Mouse (Mus musculus) limb, embryonic 11.5 days (tissue): ENCODE results near the gene 4930402F06Rik. TPM values are rescaled to one million over a fixed set of nuclear protein-coding genes. Genes with fewer than 3 reads are reported as not detected.

Source experiments
- ATAC-seq: fragments of 200-750 bp; cut with Nextera tagmentation; 2 replicates; pipeline ENCODE4 v1.8.0; 2017; ENCODE audit warnings: low read depth; ENCODE audit not compliant: insufficient number of reproducible peaks, low FRiP score, low TSS enrichment
- DNase-seq: peaks from one replicate; pipeline ENCODE4 v3.0.0-alpha.2; 2015; ENCODE audit warnings: low spot score
- H3K27ac ChIP-seq: fragments of 300-500 bp; sonication (generic); replicated peaks from 2 replicates; pipeline ENCODE4 v1.5.1; 2014; ENCODE audit warnings: low read depth, mild to moderate bottlenecking, low read length
- H3K27me3 ChIP-seq: fragments of 300-500 bp; sonication (generic); 2 replicates; pipeline ENCODE4 v1.6.1; 2014; ENCODE audit warnings: mild to moderate bottlenecking, low read length, mixed read lengths; ENCODE audit not compliant: control insufficient read depth, insufficient read depth
- H3K36me3 ChIP-seq: fragments of 300-500 bp; sonication (generic); 2 replicates; pipeline ENCODE4 v1.6.1; 2014; ENCODE audit warnings: mild to moderate bottlenecking, low read length, moderate library complexity, mixed read lengths; ENCODE audit not compliant: control insufficient read depth, insufficient read depth
- H3K4me1 ChIP-seq: fragments of 300-500 bp; sonication (generic); 2 replicates; pipeline ENCODE4 v1.6.1; 2014; ENCODE audit warnings: low read length, mixed read lengths; ENCODE audit not compliant: control insufficient read depth, insufficient read depth
- H3K4me2 ChIP-seq: fragments of 300-500 bp; sonication (generic); 2 replicates; pipeline ENCODE4 v1.6.1; 2014; ENCODE audit warnings: low read depth, mild to moderate bottlenecking, moderate library complexity; ENCODE audit not compliant: severe bottlenecking
- H3K4me3 ChIP-seq: fragments of 300-500 bp; sonication (generic); 2 replicates; pipeline ENCODE4 v1.5.1; 2014; ENCODE audit warnings: low read depth, low read length
- H3K9ac ChIP-seq: fragments of 300-500 bp; sonication (generic); 2 replicates; pipeline ENCODE4 v1.6.1; 2014; ENCODE audit warnings: mild to moderate bottlenecking, low read length
- H3K9me3 ChIP-seq: fragments of 300-500 bp; sonication (generic); 2 replicates; pipeline ENCODE4 v1.6.1; 2016; ENCODE audit warnings: low read length; ENCODE audit not compliant: control insufficient read depth
- WGBS: fragments of 180-500 bp; shearing (Covaris S2); extraction: QIAGEN DNeasy Blood & Tissue Kit; methylation state at CpG from one replicate; pipeline ENCODE4 v1.1.7; 2014; 5-methylcytosine and 5-hydroxymethylcytosine counted together
- polyA plus RNA-seq: library from polyadenylated mRNA; unstranded; fragments of >200 nt; fragmentation: Nextera tagmentation; extraction: Ambion mirVana; gene quantifications from 2 replicates; pipeline ENCODE4 v1.2.1, GENCODE M21; 2014

4930402F06Rik gene
- polyA plus RNA-seq, 1 experiment from 2014 or later: not detected

DNA sequence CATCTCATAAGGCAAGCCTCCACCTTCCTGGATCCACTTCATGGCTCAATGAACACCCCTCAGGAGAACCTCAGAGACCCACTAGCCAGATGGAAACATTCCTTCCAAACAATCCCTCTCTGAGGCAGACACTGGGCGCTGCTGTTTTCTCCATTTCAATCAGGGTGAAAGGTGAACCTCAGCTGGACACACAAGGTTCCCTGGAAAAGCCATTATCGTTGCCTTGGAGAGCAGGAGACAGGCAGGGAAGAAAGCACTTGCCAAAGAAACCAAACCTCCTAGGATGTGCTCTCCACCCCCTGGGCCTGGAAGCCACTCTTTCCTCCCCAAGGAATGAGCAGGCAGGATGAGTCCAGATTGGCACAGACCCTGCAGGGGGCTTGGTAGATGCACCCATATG is 30.6 kb upstream of the 4930402F06Rik start:
- H3K9me3 ChIP-seq: no peaks in the 10 kb centered on the region
- no peaks in the 10 kb centered on the region for H3K4me1 ChIP-seq
- H3K4me3 ChIP-seq: no peak overlapping the region
- WGBS: 50% methylated on average over 2 of the region's 2 CpGs
- no peaks in the 10 kb centered on the region for H3K36me3 ChIP-seq
- H3K27me3 ChIP-seq: no peaks in the 10 kb centered on the region
- ATAC-seq: no peak
- H3K27ac ChIP-seq: no peak overlapping the region
- DNase-seq: no peak
- no peak overlapping the region for H3K9ac ChIP-seq
- H3K4me2 ChIP-seq: no peak overlapping the region

DNA sequence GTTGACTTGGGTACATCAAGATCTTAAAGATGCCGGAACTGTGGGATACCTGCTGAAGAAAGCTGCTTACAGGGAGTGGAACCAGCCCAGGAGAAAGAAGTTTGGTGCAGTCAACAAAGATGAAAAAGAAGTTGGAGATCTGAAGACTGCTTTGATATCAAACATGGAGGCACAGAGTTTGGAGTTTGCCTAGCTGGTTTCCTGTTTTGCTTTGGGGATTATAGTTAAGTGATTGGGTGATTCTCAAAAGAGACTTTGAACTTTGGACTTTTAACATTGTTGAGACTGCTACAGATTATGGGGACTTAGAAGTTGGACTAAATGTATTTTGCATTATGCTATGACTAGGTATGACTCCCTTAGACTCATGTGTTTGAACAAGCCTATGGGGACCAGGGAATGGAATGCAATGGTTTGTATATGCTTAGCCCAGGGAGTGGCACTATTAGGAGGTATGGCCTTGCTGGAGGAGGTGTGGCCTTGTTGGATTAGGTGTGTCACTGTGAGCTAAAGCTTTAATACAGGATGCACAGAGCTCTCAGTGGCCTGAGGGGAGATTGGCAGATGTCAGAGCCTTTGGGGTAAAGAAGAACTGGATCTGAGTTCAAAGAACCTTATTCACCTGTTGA is 26.9 kb upstream of the 4930402F06Rik start:
- H3K4me3 ChIP-seq: no peak overlapping the region
- no peak overlapping the region for H3K9ac ChIP-seq
- no peaks in the 10 kb centered on the region for H3K9me3 ChIP-seq
- ATAC-seq (no peak), DNase-seq (no peak)
- no peak overlapping the region for H3K4me2 ChIP-seq
- WGBS: 92% methylated on average over 1 of the region's 1 CpGs
- no peaks in the 10 kb centered on the region for H3K36me3 ChIP-seq
- H3K27me3 ChIP-seq: no peaks in the 10 kb centered on the region
- no peaks in the 10 kb centered on the region for H3K4me1 ChIP-seq
- H3K27ac ChIP-seq: no peak overlapping the region

DNA sequence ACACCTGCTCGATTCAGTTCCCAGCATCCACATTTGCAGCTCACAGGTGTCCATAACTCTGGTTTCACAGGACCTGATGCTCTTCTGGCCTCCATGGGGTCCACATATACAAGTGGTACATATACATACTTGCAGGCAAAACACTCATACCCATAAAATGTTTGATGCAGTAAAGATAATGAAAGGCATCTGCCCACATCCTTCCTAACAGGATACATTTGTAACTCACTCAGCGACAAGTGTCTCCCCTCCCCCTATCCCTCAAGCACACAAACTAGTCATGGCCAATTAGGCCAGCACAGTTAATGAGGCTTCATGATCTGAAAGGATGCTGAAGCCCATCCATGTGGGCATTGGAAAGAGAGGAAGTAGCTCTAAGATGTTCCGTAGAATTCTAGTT is 25.4 kb upstream of the 4930402F06Rik start:
- no peaks in the 10 kb centered on the region for H3K4me1 ChIP-seq
- DNase-seq: no peak
- no peak overlapping the region for H3K4me3 ChIP-seq
- H3K4me2 ChIP-seq: no peak overlapping the region
- H3K36me3 ChIP-seq: no peaks in the 10 kb centered on the region
- no peaks in the 10 kb centered on the region for H3K9me3 ChIP-seq
- H3K27ac ChIP-seq: no peak overlapping the region
- no peaks in the 10 kb centered on the region for H3K27me3 ChIP-seq
- no peak overlapping the region for H3K9ac ChIP-seq
- ATAC-seq: no peak
- WGBS: 82% methylated on average over 3 of the region's 3 CpGs

DNA sequence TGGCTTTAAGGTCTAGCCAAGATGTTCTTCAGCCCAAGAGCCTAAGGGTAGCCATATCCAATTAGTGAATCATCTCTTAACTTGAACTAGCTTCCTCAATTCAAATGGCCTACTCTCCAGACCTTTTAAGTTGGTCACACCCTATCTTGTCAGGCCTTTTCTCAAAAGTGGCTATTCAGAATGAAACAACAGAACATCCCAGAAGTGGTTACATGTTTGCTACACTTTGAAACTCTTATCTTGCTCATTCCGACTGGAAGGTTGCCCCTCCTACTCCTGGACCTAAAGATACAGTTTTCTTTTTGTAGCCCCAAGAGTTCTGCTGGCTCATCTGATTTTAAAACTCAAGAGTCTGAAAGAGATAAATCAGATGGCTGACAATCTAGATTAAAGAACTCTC is 23.7 kb upstream of the 4930402F06Rik start:
- Histone ChIP-seq H3K27ac (no peak overlapping the region), H3K9ac (no peak overlapping the region), H3K27me3 (no peaks in the 10 kb centered on the region), H3K36me3 (no peaks in the 10 kb centered on the region), H3K4me2 (no peak overlapping the region), H3K9me3 (no peaks in the 10 kb centered on the region), H3K4me3 (no peak overlapping the region), H3K4me1 (no peaks in the 10 kb centered on the region)
- ATAC-seq (no peak), DNase-seq (no peak)
- 92% methylated on average over 1 of the region's 1 CpGs for WGBS

DNA sequence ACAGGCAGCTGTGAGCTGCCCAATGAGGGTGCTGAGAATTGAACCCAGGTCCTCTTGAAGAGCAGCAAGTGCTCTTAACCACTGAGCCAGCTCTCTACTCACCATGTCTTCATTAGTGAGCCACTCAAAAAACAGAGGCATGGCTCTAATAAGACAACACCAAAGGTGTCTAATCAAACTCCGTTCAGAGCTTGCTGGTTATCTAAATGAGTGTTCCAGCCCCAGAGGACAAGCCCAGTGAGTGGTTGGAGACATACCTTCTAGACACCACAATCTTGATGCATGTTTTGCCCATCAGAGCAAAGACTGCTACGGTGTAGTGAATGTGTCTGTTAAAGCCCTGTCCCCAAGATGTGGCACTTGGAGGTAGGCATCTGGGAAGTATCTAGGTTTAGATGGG is 22.7 kb upstream of the 4930402F06Rik start:
- DNase-seq: no peak
- ATAC-seq: no peak
- no peaks in the 10 kb centered on the region for H3K9me3 ChIP-seq
- no peak overlapping the region for H3K9ac ChIP-seq
- 100% methylated on average over 2 of the region's 2 CpGs for WGBS
- no peaks in the 10 kb centered on the region for H3K36me3 ChIP-seq
- H3K4me2 ChIP-seq: no peak overlapping the region
- H3K27ac ChIP-seq: no peak overlapping the region
- H3K4me1 ChIP-seq: no peaks in the 10 kb centered on the region
- no peaks in the 10 kb centered on the region for H3K27me3 ChIP-seq
- H3K4me3 ChIP-seq: no peak overlapping the region

DNA sequence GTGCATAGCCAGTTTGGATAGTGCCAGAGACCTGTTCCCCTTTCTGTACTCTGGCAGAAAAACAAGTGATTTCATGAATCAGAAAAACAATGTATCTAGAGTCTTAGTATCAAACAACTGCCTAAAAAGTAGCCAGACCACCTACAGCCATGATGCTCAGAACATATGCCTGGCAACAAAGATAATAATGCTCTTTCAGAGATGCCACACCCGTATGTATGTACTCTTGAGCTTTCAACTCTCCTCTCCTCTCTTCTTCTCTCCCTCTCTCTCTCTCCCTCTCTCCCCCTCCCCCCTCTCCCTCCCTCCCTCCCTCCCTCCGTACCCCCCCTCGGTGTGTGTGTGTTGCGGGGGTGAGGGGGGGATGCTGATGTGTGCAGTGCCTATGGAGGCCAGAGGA is 22.3 kb upstream of the 4930402F06Rik start:
- H3K4me2 ChIP-seq: no peak overlapping the region
- WGBS: 93% methylated on average over 3 of the region's 4 CpGs
- no peaks in the 10 kb centered on the region for H3K9me3 ChIP-seq
- ATAC-seq (no peak), DNase-seq (no peak)
- H3K4me3 ChIP-seq: no peak overlapping the region
- H3K27me3 ChIP-seq: no peaks in the 10 kb centered on the region
- H3K9ac ChIP-seq: no peak overlapping the region
- H3K27ac ChIP-seq: no peak overlapping the region
- H3K4me1 ChIP-seq: no peaks in the 10 kb centered on the region
- no peaks in the 10 kb centered on the region for H3K36me3 ChIP-seq

DNA sequence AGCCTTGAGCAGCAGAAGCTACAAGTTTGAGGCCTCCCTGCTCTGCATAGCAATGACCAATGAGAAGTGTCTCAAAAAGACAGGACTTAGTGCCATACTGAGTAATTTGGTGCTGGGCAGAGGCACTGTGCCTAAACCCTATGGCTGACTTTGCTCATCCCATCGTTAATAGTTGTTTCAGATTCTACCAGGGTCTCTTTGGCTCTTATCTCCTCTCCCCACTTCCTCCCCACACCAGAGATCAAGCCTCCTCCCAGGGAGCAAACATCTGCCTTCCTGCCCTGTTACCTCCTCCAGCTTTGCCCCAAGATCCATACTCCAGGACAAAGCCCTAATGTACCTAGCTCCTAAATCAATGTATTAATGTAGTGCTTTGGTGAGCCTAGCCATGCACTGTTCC is 20.3 kb upstream of the 4930402F06Rik start:
- Histone ChIP-seq H3K9ac (no peak overlapping the region), H3K4me2 (no peak overlapping the region), H3K27ac (no peak overlapping the region), H3K9me3 (no peaks in the 10 kb centered on the region), H3K4me1 (no peaks in the 10 kb centered on the region), H3K36me3 (no peaks in the 10 kb centered on the region), H3K4me3 (no peak overlapping the region), H3K27me3 (no peaks in the 10 kb centered on the region)
- WGBS: 94% methylated on average over 1 of the region's 1 CpGs
- no peak for DNase-seq
- ATAC-seq: no peak

DNA sequence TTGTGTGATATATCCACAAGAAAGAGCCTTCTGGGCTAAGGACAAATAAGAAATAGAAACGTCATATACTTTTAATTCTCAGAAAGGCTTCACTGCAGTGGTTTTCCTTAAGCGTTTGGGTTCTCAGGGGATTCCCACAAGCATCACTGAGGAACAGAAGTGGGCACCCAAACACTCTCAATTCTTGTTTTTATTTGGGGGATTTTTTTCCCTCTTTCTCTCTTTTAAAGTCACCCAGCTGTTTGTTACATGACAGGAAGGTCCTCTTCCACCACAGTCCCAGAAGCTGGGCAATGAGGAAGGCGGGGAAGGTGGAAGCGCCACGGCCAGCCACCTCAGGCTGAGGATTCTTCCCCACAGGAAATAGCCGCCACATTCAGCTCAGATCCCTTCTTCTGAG is 19.5 kb upstream of the 4930402F06Rik start:
- H3K36me3 ChIP-seq: no peaks in the 10 kb centered on the region
- no peak overlapping the region for H3K27ac ChIP-seq
- H3K4me2 ChIP-seq: no peak overlapping the region
- WGBS: 79% methylated on average over 6 of the region's 6 CpGs
- H3K9ac ChIP-seq: no peak overlapping the region
- DNase-seq (no peak), ATAC-seq (no peak)
- no peaks in the 10 kb centered on the region for H3K27me3 ChIP-seq
- no peak overlapping the region for H3K4me3 ChIP-seq
- H3K4me1 ChIP-seq: no peaks in the 10 kb centered on the region
- no peaks in the 10 kb centered on the region for H3K9me3 ChIP-seq

DNA sequence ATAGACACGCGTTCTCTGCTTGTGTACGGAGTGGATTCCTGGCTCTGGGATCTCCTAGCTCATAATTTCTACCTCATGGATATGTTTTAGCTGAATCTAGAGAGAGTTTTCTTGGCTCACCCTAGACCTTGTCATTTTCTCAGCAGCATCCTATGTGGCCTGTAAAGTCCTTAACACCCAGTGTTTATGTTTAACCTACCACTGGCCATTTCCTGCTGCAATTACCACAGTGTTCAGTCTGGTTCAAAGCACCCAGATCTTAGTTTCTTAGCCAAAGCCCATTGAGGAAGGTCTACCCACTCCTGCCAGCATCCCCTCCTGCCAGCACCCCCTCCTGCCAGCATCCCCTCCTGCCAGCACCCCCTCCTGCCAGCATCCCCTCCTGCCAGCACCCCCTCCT is 15.8 kb upstream of the 4930402F06Rik start:
- H3K27me3 ChIP-seq: no peaks in the 10 kb centered on the region
- no peak overlapping the region for H3K9ac ChIP-seq
- H3K36me3 ChIP-seq: no peaks in the 10 kb centered on the region
- no peak overlapping the region for H3K4me2 ChIP-seq
- DNase-seq: no peak
- 87% methylated on average over 3 of the region's 3 CpGs for WGBS
- no peak for ATAC-seq
- no peak overlapping the region for H3K27ac ChIP-seq
- H3K9me3 ChIP-seq: no peaks in the 10 kb centered on the region
- H3K4me3 ChIP-seq: no peak overlapping the region
- no peaks in the 10 kb centered on the region for H3K4me1 ChIP-seq
